Mouse (Mus musculus): Measurements from ENCODE around the gene Nkx2-5. TPM values are rescaled to one million over a fixed set of nuclear protein-coding genes. Genes with fewer than 3 reads are reported as not detected.

Gene Nkx2-5
- polyA plus RNA-seq, 1 experiment from 2014 or later, result not detected

DNA sequence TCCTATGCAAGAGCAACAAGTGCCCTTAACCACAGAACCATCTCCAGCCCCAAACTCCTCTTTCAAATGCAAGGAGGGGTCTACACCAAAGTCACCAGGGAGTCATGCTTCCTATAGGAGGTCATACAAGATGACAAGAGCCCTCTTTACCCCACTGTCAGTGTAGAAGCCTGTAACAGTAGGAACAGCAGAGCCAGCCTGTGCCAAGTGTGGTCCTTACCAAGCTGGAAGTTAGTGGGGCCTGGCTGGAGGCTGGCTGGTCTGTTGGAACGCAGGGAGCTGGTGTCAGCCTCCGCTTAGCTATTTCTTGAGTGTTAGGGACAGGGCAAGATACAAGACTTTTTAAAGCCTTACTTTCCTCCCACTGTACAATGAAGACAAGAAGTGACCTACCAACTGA is 11.0 kb downstream of the Nkx2-5 start:
- Histone ChIP-seq H3K4me1 (no peaks in the 10 kb centered on the region), H3K27me3 (peaks cover 81% of the 10 kb centered on the region), H3K4me2 (replicated peaks) (no peak overlapping the region), H3K4me3 (no peak overlapping the region), H3K27ac (replicated peaks) (no peak overlapping the region), H3K9ac (replicated peaks) (no peak overlapping the region), H3K9me3 (no peaks in the 10 kb centered on the region), H3K36me3 (no peaks in the 10 kb centered on the region)
- 78% methylated on average over 2 of the region's 2 CpGs for whole genome bisulfite sequencing
- no peak for ATAC-seq (ENCODE audit: low FRiP score, low read depth)

GRCm38 (mm10) chr17:26826131-26826530 is 18.7 kb downstream of the Nkx2-5 start:
- peaks cover 18% of the 10 kb centered on the region; the same call in 1 of the 2 replicates for H3K27me3 ChIP-seq
- H3K36me3 ChIP-seq, result no peaks in the 10 kb centered on the region
- WGBS, result 74% methylated on average over 15 of the region's 17 CpGs
- no peak overlapping the region for H3K4me3 ChIP-seq
- H3K4me2 ChIP-seq (replicated peaks), result no peak overlapping the region
- H3K9me3 ChIP-seq, result no peaks in the 10 kb centered on the region
- no peak for ATAC-seq (ENCODE audit: low FRiP score, low read depth)
- no peaks in the 10 kb centered on the region for H3K4me1 ChIP-seq
- H3K27ac ChIP-seq (replicated peaks), result no peak overlapping the region
- no peak overlapping the region for H3K9ac ChIP-seq (replicated peaks)

DNA sequence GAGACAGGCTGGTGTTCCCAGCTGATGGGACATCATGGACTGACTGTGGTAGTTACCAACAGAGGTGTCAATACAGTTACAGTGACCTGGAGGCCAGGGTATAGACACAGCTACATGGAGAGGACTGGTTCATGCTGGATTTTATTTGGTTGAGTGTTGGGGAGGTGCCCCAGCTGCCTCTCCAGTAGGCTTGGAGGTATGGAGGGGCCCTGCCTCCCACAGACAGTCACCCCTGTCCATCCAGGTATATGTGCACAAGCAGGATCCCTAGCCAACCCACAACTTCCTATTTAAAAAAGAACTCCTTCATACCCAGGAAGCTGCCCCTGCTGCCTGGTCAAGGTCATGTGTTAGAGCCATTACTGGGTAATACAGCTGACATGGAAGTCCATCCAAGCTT is 27.0 kb downstream of the Nkx2-5 start:
- Histone ChIP-seq H3K4me3 (no peak overlapping the region), H3K27me3 (no peaks in the 10 kb centered on the region; the same call in 1 of the 2 replicates), H3K9me3 (no peaks in the 10 kb centered on the region), H3K9ac (replicated peaks) (no peak overlapping the region), H3K4me2 (replicated peaks) (no peak overlapping the region), H3K36me3 (no peaks in the 10 kb centered on the region), H3K4me1 (no peaks in the 10 kb centered on the region), H3K27ac (replicated peaks) (no peak overlapping the region)
- no peak for ATAC-seq (ENCODE audit: low FRiP score, low read depth)

DNA sequence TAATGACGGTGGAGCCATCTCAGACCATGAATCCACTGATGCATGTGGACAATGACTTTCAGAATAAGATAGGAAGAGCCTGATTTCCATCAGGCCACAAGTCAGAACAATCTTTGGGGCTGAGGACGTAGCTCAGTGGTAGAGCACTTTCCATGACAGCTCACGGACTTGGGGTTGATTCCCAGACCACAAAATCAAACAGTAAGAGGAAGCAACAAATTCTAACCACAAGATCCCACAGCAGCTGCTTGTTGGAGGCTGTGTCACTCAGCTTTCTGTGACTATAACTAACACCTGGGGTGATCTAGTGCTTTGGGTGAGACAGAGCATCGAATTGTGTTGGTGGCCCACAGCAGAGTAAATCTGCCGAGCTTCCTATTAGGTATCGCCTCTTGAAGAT is 28.0 kb downstream of the Nkx2-5 start:
- H3K4me2 ChIP-seq (replicated peaks), result no peak overlapping the region
- H3K36me3 ChIP-seq, result no peaks in the 10 kb centered on the region
- WGBS, result 83% methylated on average over 6 of the region's 6 CpGs
- H3K9ac ChIP-seq (replicated peaks), result no peak overlapping the region
- H3K27me3 ChIP-seq, result no peaks in the 10 kb centered on the region; the same call in 1 of the 2 replicates
- no peak overlapping the region for H3K4me3 ChIP-seq
- no peaks in the 10 kb centered on the region for H3K9me3 ChIP-seq
- no peak for ATAC-seq (ENCODE audit: low FRiP score, low read depth)
- no peaks in the 10 kb centered on the region for H3K4me1 ChIP-seq
- no peak overlapping the region for H3K27ac ChIP-seq (replicated peaks)

- Histone ChIP-seq H3K36me3 (no peaks in the 10 kb centered on the region), H3K9ac (replicated peaks) (no peak overlapping the region), H3K4me1 (no peaks in the 10 kb centered on the region), H3K27me3 (no peaks in the 10 kb centered on the region; the same call in 1 of the 2 replicates), H3K27ac (replicated peaks) (no peak overlapping the region), H3K9me3 (no peaks in the 10 kb centered on the region), H3K4me2 (replicated peaks) (no peak overlapping the region), H3K4me3 (no peak overlapping the region)
- WGBS, result 83% methylated on average over 9 of the region's 9 CpGs
- no peak for ATAC-seq (ENCODE audit: low FRiP score, low read depth)
Observed at GRCm38 (mm10) chr17:26813497-26813896, 31.3 kb downstream of the Nkx2-5 start.

DNA sequence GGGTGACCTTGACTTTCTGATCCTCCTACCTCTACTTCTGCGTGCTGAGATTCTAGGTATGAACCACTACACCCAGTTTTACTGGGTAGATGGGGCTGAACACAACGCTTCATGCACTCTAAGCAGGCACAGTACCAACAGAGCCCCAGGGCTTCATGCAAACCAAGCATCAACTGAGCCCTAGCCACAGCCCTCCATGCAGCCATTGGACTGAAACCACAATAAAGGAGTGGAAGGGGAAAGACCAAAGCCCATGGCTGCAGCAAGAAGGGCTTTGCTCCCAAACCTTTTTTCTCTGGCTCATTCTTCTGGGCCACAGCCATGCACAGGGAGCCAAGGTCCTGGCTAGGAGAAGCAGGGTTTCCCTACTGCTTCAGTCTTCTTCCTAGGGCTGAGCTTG is 32.2 kb downstream of the Nkx2-5 start:
- no peaks in the 10 kb centered on the region for H3K9me3 ChIP-seq
- H3K4me2 ChIP-seq (replicated peaks), result no peak overlapping the region
- H3K27ac ChIP-seq (replicated peaks), result no peak overlapping the region
- H3K4me3 ChIP-seq, result no peak overlapping the region
- ATAC-seq (ENCODE audit: low FRiP score, low read depth), result no peak
- no peaks in the 10 kb centered on the region; the same call in 1 of the 2 replicates for H3K27me3 ChIP-seq
- H3K36me3 ChIP-seq, result no peaks in the 10 kb centered on the region
- WGBS, result 73% methylated on average over 2 of the region's 2 CpGs
- no peak overlapping the region for H3K9ac ChIP-seq (replicated peaks)
- no peaks in the 10 kb centered on the region for H3K4me1 ChIP-seq

DNA sequence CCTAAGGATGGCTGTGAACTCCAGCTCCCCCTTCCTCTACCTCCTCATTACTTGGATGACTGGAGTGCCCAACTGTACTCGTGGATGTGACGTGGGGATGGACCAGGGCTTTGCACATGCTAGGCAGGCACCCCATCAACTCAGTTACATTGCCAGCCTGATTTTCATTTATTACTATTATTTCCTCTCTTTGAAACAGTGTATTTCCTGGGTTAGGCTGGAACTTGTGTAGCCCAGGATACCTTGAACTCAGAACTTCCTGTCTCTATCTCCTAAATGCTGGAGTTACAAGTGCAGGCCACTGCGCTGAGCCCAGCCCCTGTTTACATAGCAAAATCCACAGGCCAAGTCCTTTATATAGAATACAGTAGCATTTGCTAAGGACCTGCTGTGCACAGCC is 41.9 kb downstream of the Nkx2-5 start:
- Histone ChIP-seq H3K9ac (replicated peaks) (no peak overlapping the region), H3K4me2 (replicated peaks) (no peak overlapping the region), H3K9me3 (no peaks in the 10 kb centered on the region), H3K36me3 (no peaks in the 10 kb centered on the region), H3K4me3 (no peak overlapping the region), H3K4me1 (no peaks in the 10 kb centered on the region), H3K27me3 (peaks cover 4% of the 10 kb centered on the region; the same call in 1 of the 2 replicates), H3K27ac (replicated peaks) (no peak overlapping the region)
- ATAC-seq (ENCODE audit: low FRiP score, low read depth), result no peak
- WGBS, result 85% methylated on average over 3 of the region's 3 CpGs

DNA sequence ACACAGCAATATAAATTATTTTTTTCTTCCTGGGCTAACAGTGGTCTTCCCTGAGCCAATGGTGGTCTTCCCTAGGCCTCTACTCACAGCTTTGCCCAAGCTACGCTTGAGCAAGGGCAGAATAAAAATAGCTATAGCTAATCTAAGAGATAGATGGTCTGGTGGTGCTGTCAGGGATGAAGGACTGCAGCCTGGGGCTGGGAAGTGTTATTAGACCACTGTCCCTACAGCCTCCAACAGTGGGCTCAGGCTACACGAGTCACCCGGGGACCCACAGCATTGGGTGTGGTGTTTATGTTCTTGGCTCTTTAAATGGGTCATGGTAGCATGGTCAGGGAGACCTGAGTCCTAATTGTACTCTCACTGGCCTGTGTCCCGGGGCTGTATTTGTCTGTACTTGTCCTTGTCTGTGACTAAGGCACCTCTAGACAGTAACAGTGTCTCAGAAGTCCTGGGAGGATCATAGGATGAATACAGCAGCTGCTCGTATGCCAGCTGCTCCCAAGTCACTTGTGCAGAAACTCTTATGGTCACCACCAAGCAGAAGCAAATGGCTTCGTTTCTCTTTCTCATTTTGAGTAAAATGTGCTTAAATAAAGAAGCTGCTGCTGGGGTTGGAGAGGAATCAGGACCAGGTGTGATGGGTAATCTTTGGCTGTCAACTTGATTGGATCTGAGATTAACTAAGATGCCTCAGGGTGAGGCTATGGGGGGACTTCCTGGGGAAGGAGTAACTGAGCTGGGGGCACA is 47.3 kb downstream of the Nkx2-5 start:
- no peaks in the 10 kb centered on the region for H3K27me3 ChIP-seq
- H3K36me3 ChIP-seq, result peaks cover 11% of the 10 kb centered on the region
- no peaks in the 10 kb centered on the region for H3K9me3 ChIP-seq
- no peak overlapping the region for H3K27ac ChIP-seq (replicated peaks)
- no peak overlapping the region for H3K9ac ChIP-seq (replicated peaks)
- ATAC-seq (ENCODE audit: low FRiP score, low read depth), result no peak
- 72% methylated on average over 6 of the region's 6 CpGs for WGBS
- no peak overlapping the region for H3K4me3 ChIP-seq
- no peak overlapping the region for H3K4me2 ChIP-seq (replicated peaks)
- no peaks in the 10 kb centered on the region for H3K4me1 ChIP-seq

- no peak for ATAC-seq (ENCODE audit: low FRiP score, low read depth)
- Histone ChIP-seq H3K27me3 (no peaks in the 10 kb centered on the region), H3K4me1 (no peaks in the 10 kb centered on the region), H3K27ac (replicated peaks) (no peak overlapping the region), H3K4me2 (replicated peaks) (no peak overlapping the region), H3K4me3 (no peak overlapping the region), H3K9ac (replicated peaks) (no peak overlapping the region), H3K9me3 (no peaks in the 10 kb centered on the region), H3K36me3 (peaks cover 33% of the 10 kb centered on the region)
- WGBS, result 84% methylated on average over 6 of the region's 7 CpGs
Observed at GRCm38 (mm10) chr17:26795386-26795785, 49.4 kb downstream of the Nkx2-5 start.

DNA sequence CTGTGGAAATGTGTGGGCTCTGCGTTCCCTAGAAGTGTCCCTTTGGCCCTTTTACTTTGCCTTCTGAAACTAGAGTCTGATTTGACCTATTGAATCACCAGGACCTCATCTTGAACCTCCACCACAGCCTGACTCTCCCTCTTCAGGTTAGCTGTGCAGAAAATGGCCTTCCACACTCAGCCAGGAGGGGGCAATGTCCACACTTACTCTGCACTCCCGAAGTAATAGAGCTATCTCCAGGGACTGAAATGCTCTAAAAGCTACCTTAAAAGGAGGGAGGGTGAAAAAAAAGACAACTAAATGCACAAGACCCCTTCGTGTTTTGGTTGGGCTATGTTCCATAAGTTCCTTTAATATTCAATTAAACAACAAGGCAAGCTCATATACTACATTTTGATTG is 50.1 kb downstream of the Nkx2-5 start:
- H3K27ac ChIP-seq (replicated peaks), result no peak overlapping the region
- H3K9ac ChIP-seq (replicated peaks), result no peak overlapping the region
- no peaks in the 10 kb centered on the region for H3K27me3 ChIP-seq
- 23% methylated on average over 3 of the region's 3 CpGs for WGBS
- ATAC-seq (ENCODE audit: low FRiP score, low read depth), result no peak
- no peaks in the 10 kb centered on the region for H3K4me1 ChIP-seq
- H3K4me3 ChIP-seq, result no peak overlapping the region
- H3K9me3 ChIP-seq, result no peaks in the 10 kb centered on the region
- peaks cover 39% of the 10 kb centered on the region for H3K36me3 ChIP-seq
- H3K4me2 ChIP-seq (replicated peaks), result no peak overlapping the region

GRCm38 (mm10) chr17:26793068-26793765 is 51.6 kb downstream of the Nkx2-5 start:
- no peaks in the 10 kb centered on the region for H3K4me1 ChIP-seq
- no peak overlapping the region for H3K27ac ChIP-seq (replicated peaks)
- H3K4me2 ChIP-seq (replicated peaks), result no peak overlapping the region
- no peak overlapping the region for H3K9ac ChIP-seq (replicated peaks)
- ATAC-seq (ENCODE audit: low FRiP score, low read depth), result no peak
- WGBS, result 88% methylated on average over 5 of the region's 5 CpGs
- peaks cover 53% of the 10 kb centered on the region for H3K36me3 ChIP-seq
- H3K4me3 ChIP-seq, result no peak overlapping the region
- no peaks in the 10 kb centered on the region for H3K27me3 ChIP-seq
- no peaks in the 10 kb centered on the region for H3K9me3 ChIP-seq

- Histone ChIP-seq H3K36me3 (peaks cover 58% of the 10 kb centered on the region), H3K4me1 (no peaks in the 10 kb centered on the region), H3K9me3 (no peaks in the 10 kb centered on the region), H3K9ac (replicated peaks) (no peak overlapping the region), H3K4me2 (replicated peaks) (no peak overlapping the region), H3K27me3 (no peaks in the 10 kb centered on the region), H3K4me3 (no peak overlapping the region), H3K27ac (replicated peaks) (no peak overlapping the region)
- WGBS, result 92% methylated on average over 15 of the region's 15 CpGs
- no peak for ATAC-seq (ENCODE audit: low FRiP score, low read depth)
Observed at GRCm38 (mm10) chr17:26792096-26792495, 52.7 kb downstream of the Nkx2-5 start.
